Mouse (Mus musculus) sigmoid colon, adult 10 weeks (tissue): Measurements from ENCODE around the gene Opn5. TPM values are rescaled to one million over a fixed set of nuclear protein-coding genes. Genes with fewer than 3 reads are reported as not detected.

Experiments
- polyA plus RNA-seq: library from polyadenylated mRNA; stranded (reverse); fragments of 350-450 nt; fragmentation: Illumina TruSeq; extraction: RNeasy Lipid Tissue Mini Kit (QIAGEN cat#74804); gene quantifications from one replicate; pipeline ENCODE4 v1.2.3, GENCODE M21; 2014; ENCODE audit warnings: low read depth, low replicate concordance

The Opn5 gene
- not detected for polyA plus RNA-seq

GRCm38 (mm10) chr17:42611295-42611694 lies at the start of gene Opn5:
TSS of gene Opn5 (minus strand) at chr17:42611395.

Other genes with a start within 250 kb of the Opn5 start
- 0.16 TPM for gene Adgrf4, start 80.9 kb upstream of the Opn5 start, polyA plus RNA-seq
- gene Adgrf2, start 130.8 kb upstream of the Opn5 start, polyA plus RNA-seq, result 0.16 TPM